Mouse (Mus musculus): ENCODE measurements around the gene Myo10. TPM values are rescaled to one million over a fixed set of nuclear protein-coding genes. Genes with fewer than 3 reads are reported as not detected.

The Myo10 gene
- polyA plus RNA-seq, 1 experiment, result 26.1 TPM

GRCm38 (mm10) chr15:25806878-25807277 is 184.6 kb downstream of the Myo10 start:
- 91% methylated on average over 9 of the region's 9 CpGs for WGBS
- Histone ChIP-seq H3K27ac (ENCODE audit: control insufficient read depth, insufficient read depth, low read length) (no peak overlapping the region), H3K36me3 (ENCODE audit: control insufficient read depth, insufficient read depth, low read length) (0 out of 2 replicates have a peak, but pooled peaks cover 3% of the 10 kb centered on the region), H3K27me3 (ENCODE audit: control insufficient read depth, insufficient read depth, low read length) (no peaks in the 10 kb centered on the region), H3K4me3 (ENCODE audit: control insufficient read depth, insufficient read depth, low read length) (no peak overlapping the region), H3K4me1 (replicated peaks; ENCODE audit: control insufficient read depth, insufficient read depth, low read length) (peaks cover 1% of the 10 kb centered on the region; the same call in 1 of the 2 replicates)
- DNase-seq, result no peak
- TF ChIP-seq POLR2A (IDR thresholded peaks at IDR 0.05; ENCODE audit: control insufficient read depth, extremely low read depth, insufficient read depth, low read length, poor library complexity) (no peak), CTCF (IDR thresholded peaks at IDR 0.05; ENCODE audit: borderline replicate concordance, control insufficient read depth, extremely low read depth, insufficient read depth, low read length, poor library complexity) (no peak)

- DNase-seq, result no peak
- no peak overlapping the region for H3K27ac ChIP-seq (ENCODE audit: control insufficient read depth, insufficient read depth, low read length)
- H3K4me3 ChIP-seq (ENCODE audit: control insufficient read depth, insufficient read depth, low read length), result no peak overlapping the region
- TF ChIP-seq POLR2A (IDR thresholded peaks at IDR 0.05; ENCODE audit: control insufficient read depth, extremely low read depth, insufficient read depth, low read length, poor library complexity), result no peak
- no peak for TF ChIP-seq CTCF (IDR thresholded peaks at IDR 0.05; ENCODE audit: borderline replicate concordance, control insufficient read depth, extremely low read depth, insufficient read depth, low read length, poor library complexity)
- H3K4me1 ChIP-seq (replicated peaks; ENCODE audit: control insufficient read depth, insufficient read depth, low read length), result peaks cover 8% of the 10 kb centered on the region; the same call in 1 of the 2 replicates
- 0 out of 2 replicates have a peak, but pooled peaks cover 3% of the 10 kb centered on the region for H3K36me3 ChIP-seq (ENCODE audit: control insufficient read depth, insufficient read depth, low read length)
- WGBS, result 96% methylated on average over 20 of the region's 20 CpGs
- no peaks in the 10 kb centered on the region for H3K27me3 ChIP-seq (ENCODE audit: control insufficient read depth, insufficient read depth, low read length)
These were observed 186.5 kb downstream of the Myo10 start for GRCm38 (mm10) chr15:25808677-25809460.

GRCm38 (mm10) chr15:25809669-25810068 is 187.3 kb downstream of the Myo10 start:
- WGBS, result 93% methylated on average over 6 of the region's 6 CpGs
- DNase-seq, result no peak
- Histone ChIP-seq H3K4me1 (replicated peaks; ENCODE audit: control insufficient read depth, insufficient read depth, low read length) (peaks cover 8% of the 10 kb centered on the region; the same call in 1 of the 2 replicates), H3K4me3 (ENCODE audit: control insufficient read depth, insufficient read depth, low read length) (no peak overlapping the region), H3K36me3 (ENCODE audit: control insufficient read depth, insufficient read depth, low read length) (0 out of 2 replicates have a peak, but pooled peaks cover 3% of the 10 kb centered on the region), H3K27me3 (ENCODE audit: control insufficient read depth, insufficient read depth, low read length) (no peaks in the 10 kb centered on the region), H3K27ac (ENCODE audit: control insufficient read depth, insufficient read depth, low read length) (no peak overlapping the region)
- TF ChIP-seq CTCF (IDR thresholded peaks at IDR 0.05; ENCODE audit: borderline replicate concordance, control insufficient read depth, extremely low read depth, insufficient read depth, low read length, poor library complexity), result no peak
- no peak for TF ChIP-seq POLR2A (IDR thresholded peaks at IDR 0.05; ENCODE audit: control insufficient read depth, extremely low read depth, insufficient read depth, low read length, poor library complexity)

DNA sequence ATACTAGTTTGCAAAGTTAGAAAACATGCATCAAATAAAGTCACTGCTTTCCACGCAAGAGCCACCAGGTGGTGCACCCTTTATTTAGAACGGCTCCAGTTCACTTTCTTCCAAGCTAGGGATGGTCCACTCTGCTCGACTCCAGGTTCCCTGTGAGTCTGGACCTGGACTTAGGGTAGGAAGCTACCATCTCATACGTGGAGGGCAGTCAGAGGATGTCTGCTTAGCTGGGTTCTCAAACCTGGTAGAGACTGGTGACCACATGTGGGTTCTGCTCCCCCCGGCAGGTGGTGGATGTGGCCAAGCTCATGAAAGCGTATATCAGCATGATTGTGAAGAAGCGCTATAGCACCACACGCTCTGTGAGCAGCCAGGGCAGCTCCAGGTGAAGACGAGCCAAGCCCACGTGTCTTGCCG is 189.5 kb downstream of the Myo10 start:
- no peak for TF ChIP-seq POLR2A (IDR thresholded peaks at IDR 0.05; ENCODE audit: control insufficient read depth, extremely low read depth, insufficient read depth, low read length, poor library complexity)
- peak; percentile 11; the same call in 1 of the 2 replicates for TF ChIP-seq CTCF (IDR thresholded peaks at IDR 0.05; ENCODE audit: borderline replicate concordance, control insufficient read depth, extremely low read depth, insufficient read depth, low read length, poor library complexity)
- Histone ChIP-seq H3K27me3 (ENCODE audit: control insufficient read depth, insufficient read depth, low read length) (no peaks in the 10 kb centered on the region), H3K4me1 (replicated peaks; ENCODE audit: control insufficient read depth, insufficient read depth, low read length) (peaks cover 9% of the 10 kb centered on the region; the same call in 1 of the 2 replicates), H3K36me3 (ENCODE audit: control insufficient read depth, insufficient read depth, low read length) (0 out of 2 replicates have a peak, but pooled peaks cover 3% of the 10 kb centered on the region), H3K4me3 (ENCODE audit: control insufficient read depth, insufficient read depth, low read length) (peak overlapping the region; percentile 20; the same call in 1 of the 2 replicates), H3K27ac (ENCODE audit: control insufficient read depth, insufficient read depth, low read length) (peak overlapping the region; percentile 6; the same call in 1 of the 2 replicates)
- WGBS, result 33% methylated on average over 11 of the region's 11 CpGs
- peak; percentile 22 for DNase-seq

- H3K4me1 ChIP-seq (replicated peaks; ENCODE audit: control insufficient read depth, insufficient read depth, low read length), result peaks cover 11% of the 10 kb centered on the region; the same call in 1 of the 2 replicates
- peak overlapping the region; percentile 6; the same call in 1 of the 2 replicates for H3K27ac ChIP-seq (ENCODE audit: control insufficient read depth, insufficient read depth, low read length)
- 0 out of 2 replicates have a peak, but pooled peaks cover 3% of the 10 kb centered on the region for H3K36me3 ChIP-seq (ENCODE audit: control insufficient read depth, insufficient read depth, low read length)
- DNase-seq, result peak; percentile 66
- H3K4me3 ChIP-seq (ENCODE audit: control insufficient read depth, insufficient read depth, low read length), result 0 out of 2 replicates have a peak overlapping the region, but pooled peaks have one; percentile 4
- TF ChIP-seq CTCF (IDR thresholded peaks at IDR 0.05; ENCODE audit: borderline replicate concordance, control insufficient read depth, extremely low read depth, insufficient read depth, low read length, poor library complexity) (no peak), POLR2A (IDR thresholded peaks at IDR 0.05; ENCODE audit: control insufficient read depth, extremely low read depth, insufficient read depth, low read length, poor library complexity) (no peak)
- H3K27me3 ChIP-seq (ENCODE audit: control insufficient read depth, insufficient read depth, low read length), result no peaks in the 10 kb centered on the region
- WGBS, result 28% methylated on average over 12 of the region's 12 CpGs
These were observed 190.2 kb downstream of the Myo10 start for GRCm38 (mm10) chr15:25812479-25812878.

- WGBS, result 90% methylated on average over 3 of the region's 3 CpGs
- Histone ChIP-seq H3K36me3 (ENCODE audit: control insufficient read depth, insufficient read depth, low read length) (0 out of 2 replicates have a peak, but pooled peaks cover 3% of the 10 kb centered on the region), H3K27ac (ENCODE audit: control insufficient read depth, insufficient read depth, low read length) (no peak overlapping the region), H3K4me1 (replicated peaks; ENCODE audit: control insufficient read depth, insufficient read depth, low read length) (peaks cover 11% of the 10 kb centered on the region; the same call in 1 of the 2 replicates), H3K4me3 (ENCODE audit: control insufficient read depth, insufficient read depth, low read length) (no peak overlapping the region), H3K27me3 (ENCODE audit: control insufficient read depth, insufficient read depth, low read length) (no peaks in the 10 kb centered on the region)
- no peak for TF ChIP-seq CTCF (IDR thresholded peaks at IDR 0.05; ENCODE audit: borderline replicate concordance, control insufficient read depth, extremely low read depth, insufficient read depth, low read length, poor library complexity)
- TF ChIP-seq POLR2A (IDR thresholded peaks at IDR 0.05; ENCODE audit: control insufficient read depth, extremely low read depth, insufficient read depth, low read length, poor library complexity), result no peak
- DNase-seq, result no peak
These were observed 192.2 kb downstream of the Myo10 start for GRCm38 (mm10) chr15:25814535-25814934.
